In the genomic region with DNA sequence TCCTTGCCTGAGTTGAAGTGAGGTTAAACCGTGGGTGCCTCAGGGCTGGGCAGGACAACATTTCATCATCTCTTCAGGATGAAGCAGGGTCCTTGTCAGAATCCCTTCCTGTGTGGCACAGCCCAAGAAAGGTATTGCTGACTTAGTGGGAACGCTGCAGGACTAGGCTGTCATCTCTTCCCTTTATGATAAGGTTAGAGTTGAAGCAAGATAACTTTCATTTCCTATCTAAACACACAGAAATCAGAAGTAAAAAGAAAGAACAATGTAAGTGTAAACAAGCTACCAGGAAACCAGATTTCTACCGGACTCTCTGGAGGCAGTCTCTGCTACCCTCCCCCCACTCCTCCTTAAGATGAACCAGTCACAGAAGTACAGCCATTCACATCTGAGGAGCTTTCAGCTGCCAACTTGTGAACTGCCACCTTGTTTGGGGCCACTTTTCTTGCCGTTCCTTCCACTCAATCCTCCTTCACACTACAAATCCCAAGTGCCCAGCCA, we compare ENCODE assay signal across 10 mouse cellular contexts. TPM values are rescaled to one million over a fixed set of nuclear protein-coding genes. Genes with fewer than 3 reads are reported as not detected.
DNase-seq lines count a peak whose midpoint lies in the region; ATAC-seq and TF ChIP-seq lines count a peak whose summit lies in the region.
"Had no signal": no experiment of that assay in that cellular context is flagged by ENCODE, and none has a peak within 500 bp of the region (broad histone marks: within the 10 kb centered on the region; RNA-seq: fewer than 3 reads in every experiment).

No protein-coding gene starts in this region.

- no peak for TF ChIP-seq POLR2A in CH12.LX (IDR thresholded peaks at IDR 0.05; ENCODE audit: low read depth, low read length)

- H3K4me2 ChIP-seq in CH12.LX (ENCODE audit: insufficient read depth, low read depth, poor library complexity, severe bottlenecking), result peak overlapping the region; percentile 74
- no peak overlapping the region for H3K4me2 ChIP-seq in liver, embryonic 11.5 days
- H3K4me2 ChIP-seq: limb, embryonic 13.5 days; neural tube, embryonic 15.5 days had no signal

- ATAC-seq in liver, embryonic 11.5 days (replicated peaks; ENCODE audit: low FRiP score), result peak; percentile 38; the same call in 1 of the 2 replicates
- no peak for ATAC-seq in monocyte, adult 5-6 weeks (replicated peaks; ENCODE audit: insufficient number of reproducible peaks, low FRiP score, low TSS enrichment, poor library complexity, severe bottlenecking)

- H3K9ac ChIP-seq in CH12.LX (ENCODE audit: insufficient read depth, low read depth), result peak overlapping the region; percentile 50
- no peak overlapping the region for H3K9ac ChIP-seq in liver, embryonic 11.5 days (ENCODE audit: low read depth, low read length)
- H3K9ac ChIP-seq: limb, embryonic 13.5 days; neural tube, embryonic 15.5 days had no signal

- dilution Hi-C loops in CH12.LX (cut with MboI; ENCODE audit: extremely low pct_ligation_motif_present, extremely low pct_unique_long_range_greater_than_20kb, low sequenced_read_pairs), result no loop called here

- no peak overlapping the region for H3K27ac ChIP-seq in CH12.LX (ENCODE audit: insufficient read depth, low read depth)
- H3K27ac ChIP-seq in liver, embryonic 11.5 days (ENCODE audit: low read depth, low read length), result no peak overlapping the region
- H3K27ac ChIP-seq: limb, embryonic 13.5 days; neural tube, embryonic 15.5 days had no signal

- no peaks in the 10 kb centered on the region for H3K9me3 ChIP-seq in CH12.LX (replicated peaks; ENCODE audit: low read length)
- no peaks in the 10 kb centered on the region for H3K9me3 ChIP-seq in liver, embryonic 11.5 days (ENCODE audit: control insufficient read depth, low read length)
- peaks cover 4% of the 10 kb centered on the region; the same call in 1 of the 2 replicates for H3K9me3 ChIP-seq in megakaryocyte, embryonic 14.5 days
- H3K9me3 ChIP-seq: limb, embryonic 13.5 days; neural tube, embryonic 15.5 days had no signal

- no peak overlapping the region for H3K4me3 ChIP-seq in CH12.LX (replicated peaks in 1 of 3; ENCODE audit: low read depth in 2 of 3, low read length in 2 of 3, poor library complexity in 1 of 3)
- H3K4me3 ChIP-seq in liver, embryonic 11.5 days (ENCODE audit: low read depth, low read length), result no peak overlapping the region
- peak overlapping the region; percentile 1 for H3K4me3 ChIP-seq in megakaryocyte, embryonic 14.5 days (replicated peaks)
- H3K4me3 ChIP-seq: limb, embryonic 13.5 days; neural tube, embryonic 15.5 days had no signal

- in situ Hi-C loops in CH12.LX (cut with MboI; ENCODE audit: low pct_ligation_motif_present, low pct_unique_long_range_greater_than_20kb, low sequenced_read_pairs), result no loop called here

- H3K36me3 ChIP-seq in CH12.LX (replicated peaks in 1 of 2; ENCODE audit: control insufficient read depth in 1 of 2, insufficient read depth in 1 of 2, low read length in 1 of 2), result no peaks in the 10 kb centered on the region
- H3K36me3 ChIP-seq in liver, embryonic 11.5 days (ENCODE audit: control insufficient read depth, insufficient read depth, low read length), result no peaks in the 10 kb centered on the region
- no peaks in the 10 kb centered on the region for H3K36me3 ChIP-seq in megakaryocyte, embryonic 14.5 days (replicated peaks; ENCODE audit: low read length)
- H3K36me3 ChIP-seq: limb, embryonic 13.5 days; neural tube, embryonic 15.5 days had no signal

- no peaks in the 10 kb centered on the region for H3K27me3 ChIP-seq in CH12.LX (replicated peaks)
- H3K27me3 ChIP-seq in liver, embryonic 11.5 days (replicated peaks; ENCODE audit: control insufficient read depth, insufficient read depth, low read length), result peaks cover 4% of the 10 kb centered on the region; the same call in 1 of the 2 replicates
- H3K27me3 ChIP-seq in megakaryocyte, embryonic 14.5 days (replicated peaks), result peaks cover 10% of the 10 kb centered on the region

- TF ChIP-seq EP300 in CH12.LX (IDR thresholded peaks at IDR 0.05; ENCODE audit: low read length), result no peak

- no peak for TF ChIP-seq RAD21 in CH12.LX (IDR thresholded peaks at IDR 0.05; ENCODE audit: low read depth, low read length)

- H3K4me1 ChIP-seq in CH12.LX (ENCODE audit: control insufficient read depth in 1 of 2, insufficient read depth in 2 of 2), result peaks cover 7 to 10% of the 10 kb centered on the region in 2 experiments; a peak in 3 of 4 replicates
- no peaks in the 10 kb centered on the region for H3K4me1 ChIP-seq in liver, embryonic 11.5 days (replicated peaks; ENCODE audit: control insufficient read depth, insufficient read depth, low read length)
- H3K4me1 ChIP-seq in megakaryocyte, embryonic 14.5 days, result peaks cover 15% of the 10 kb centered on the region

- H3K79me2 ChIP-seq in CH12.LX (replicated peaks; ENCODE audit: control insufficient read depth, extremely low read depth, insufficient read depth, poor library complexity, severe bottlenecking), result no peaks in the 10 kb centered on the region

- WGBS in liver, embryonic 11.5 days, result 19% methylated on average over 4 of the region's 4 CpGs

- no peak for TF ChIP-seq CTCF in CH12.LX (conservative IDR thresholded peaks at IDR 0.05 in 1 of 2, IDR thresholded peaks at IDR 0.05 in 1 of 2; ENCODE audit: low read depth in 2 of 2, low read length in 2 of 2)

- DNase-seq in CD4-positive helper T cell, adult 2 months (ENCODE audit: low read depth, low spot score), result peak; percentile 57
- no peak for DNase-seq in CH12.LX (ENCODE audit: extremely low read depth)
- no peak for DNase-seq in liver, embryonic 11.5 days (ENCODE audit: low spot score)
- DNase-seq in urinary bladder, postnatal 10 days (ENCODE audit: low spot score), result no peak
- DNase-seq in urinary bladder, postnatal 36 days (ENCODE audit: low spot score in 2 of 2), result no peak
- DNase-seq: adrenal gland, postnatal 10 days had no signal

TF ChIP-seq in CH12.LX, 34 proteins besides CTCF, POLR2A, EP300 and RAD21:
- TF ChIP-seq CHD2 (IDR thresholded peaks at IDR 0.05; ENCODE audit: low read length) (peak; percentile 54; the same call in 1 of the 2 replicates), NELFE (IDR thresholded peaks at IDR 0.05; ENCODE audit: low read depth, low read length) (no peak), IRF4 (IDR thresholded peaks at IDR 0.05; ENCODE audit: low read depth, low read length) (0 out of 2 replicates have a peak, but pooled peaks have one; percentile 18)

RNA-seq across cellular contexts. Expression of a gene that starts 3.3 kb away (rescaled TPM):
- total RNA-seq in CH12.LX (2012; rRNA removed) (2.4 and 3.6 TPM in 2 replicates), CH12.LX (2014; rRNA removed) (0.04 and 0.08 TPM in 2 replicates)
- 0.29 and 0.61 TPM in 2 replicates for polyA plus RNA-seq in CH12.LX (2012; ENCODE audit: insufficient read length, low read depth)
- 6.2 and 7.2 TPM in 2 replicates for polyA plus RNA-seq in liver, embryonic 11.5 days (2014; fragmentation: Nextera tagmentation; extraction: Ambion mirVana)
- polyA plus RNA-seq in megakaryocyte, embryonic 14.5 days (2012; ENCODE audit: insufficient read depth, low replicate concordance), result not detected in 2 replicates
- 13.3 to 19.0 TPM (median 16.7 TPM) in 3 replicates for total RNA-seq in monocyte, adult 5-6 weeks (2017)
